Mouse (Mus musculus) layer of hippocampus, adult 11-12 months (tissue): Measurements from ENCODE around the gene Pde10a.

Experiments used
- DNase-seq: peaks from one replicate; pipeline ENCODE4 v3.0.0; 2022; ENCODE audit warnings: low spot score

Pde10a gene

DNA sequence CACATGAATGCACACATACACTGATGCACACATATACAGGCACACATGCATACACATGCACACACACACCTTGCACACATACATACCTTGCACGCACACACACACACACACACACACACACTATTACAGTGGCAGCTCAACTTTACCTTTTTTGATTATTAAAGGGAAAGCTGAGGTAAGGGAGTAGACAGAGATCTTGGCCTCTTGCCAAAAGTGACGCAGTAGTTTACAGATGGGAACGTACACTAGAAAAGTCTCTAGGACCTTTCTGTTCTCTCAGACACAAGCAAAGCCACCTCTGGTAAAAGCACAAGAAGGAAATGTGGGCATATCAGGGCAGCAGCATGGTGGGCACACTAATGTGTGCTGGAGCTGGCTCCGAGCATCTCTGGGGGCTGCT lies 317.5 kb downstream of the Pde10a start:
- no peak for DNase-seq

DNA sequence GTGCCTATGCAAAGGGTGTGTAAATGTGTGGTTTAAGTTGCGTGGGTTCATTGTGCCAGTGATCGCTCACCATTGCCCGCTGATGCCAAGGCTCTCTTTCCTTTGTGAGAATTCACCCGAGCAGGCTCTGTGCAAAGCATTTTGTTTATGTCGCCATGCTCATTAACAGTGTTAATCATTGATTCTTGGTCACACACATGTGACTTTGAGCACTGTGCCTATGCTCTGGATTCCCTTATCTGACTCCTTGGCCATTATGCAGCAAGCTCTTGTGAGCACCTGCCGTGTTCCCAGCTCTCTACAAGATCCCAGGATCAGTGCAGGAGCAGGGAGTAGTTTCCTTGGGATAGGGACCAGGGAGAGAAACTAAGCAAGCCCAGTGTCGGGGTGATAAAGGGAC lies 318.8 kb downstream of the Pde10a start:
- no peak for DNase-seq

DNA sequence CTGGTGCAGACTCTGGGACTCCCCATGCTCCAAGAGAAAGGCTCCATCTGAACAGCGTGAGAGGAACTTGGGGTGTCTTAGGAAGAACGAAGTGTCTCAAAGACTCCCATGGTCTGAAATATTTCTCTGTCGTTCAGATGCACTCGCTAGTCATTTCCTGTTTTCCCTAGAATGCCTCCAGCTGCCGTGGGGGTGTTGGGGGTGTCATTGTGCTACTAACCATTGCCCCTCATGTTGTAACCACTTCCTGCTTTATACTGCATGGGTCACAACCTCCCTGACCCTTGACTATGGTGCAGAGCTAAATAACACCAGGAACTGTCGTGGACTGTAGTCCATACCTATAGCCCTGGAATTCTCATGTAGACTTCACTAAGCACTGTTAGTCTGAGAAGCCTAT lies 321.3 kb downstream of the Pde10a start:
- DNase-seq, result no peak

DNA sequence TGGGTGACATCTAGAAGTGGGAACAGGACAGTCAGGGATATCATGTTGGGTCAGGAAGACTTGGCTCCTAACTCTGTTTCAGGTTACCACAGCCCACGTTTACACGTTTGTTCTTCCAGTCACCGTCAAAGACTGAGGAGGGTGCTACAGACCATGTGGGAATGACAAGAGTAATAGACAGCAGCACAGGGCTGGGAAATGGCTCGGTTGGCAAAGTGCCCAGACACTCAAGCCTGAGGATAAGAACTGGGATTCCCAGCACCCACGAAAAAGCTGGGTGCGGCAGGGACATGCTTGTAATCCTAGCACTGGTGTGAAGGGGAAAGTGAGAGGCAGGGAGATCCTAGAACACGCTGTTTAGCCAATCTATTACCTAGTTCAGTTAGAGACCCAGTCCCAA lies 322.4 kb downstream of the Pde10a start:
- DNase-seq, result peak; percentile 68

DNA sequence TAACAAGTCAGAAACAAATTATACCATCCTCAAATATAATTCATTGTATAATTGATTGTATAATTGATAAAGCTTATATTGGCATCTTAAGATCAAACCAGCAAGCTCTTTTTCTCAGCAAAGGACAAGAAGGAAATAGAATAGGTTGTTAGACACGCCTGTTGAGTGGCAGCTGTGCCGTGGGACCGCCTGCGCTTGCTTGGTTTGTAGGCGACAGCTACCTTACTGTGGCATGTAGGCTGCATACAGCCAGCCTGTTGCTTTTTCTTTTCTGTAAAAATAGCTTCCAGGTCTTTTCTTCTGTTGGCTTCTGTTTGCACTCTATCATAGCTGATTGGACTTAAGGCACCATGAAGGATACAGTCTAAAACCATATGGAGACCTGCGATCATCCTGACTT lies 326.7 kb downstream of the Pde10a start:
- DNase-seq, result peak; percentile 35

DNA sequence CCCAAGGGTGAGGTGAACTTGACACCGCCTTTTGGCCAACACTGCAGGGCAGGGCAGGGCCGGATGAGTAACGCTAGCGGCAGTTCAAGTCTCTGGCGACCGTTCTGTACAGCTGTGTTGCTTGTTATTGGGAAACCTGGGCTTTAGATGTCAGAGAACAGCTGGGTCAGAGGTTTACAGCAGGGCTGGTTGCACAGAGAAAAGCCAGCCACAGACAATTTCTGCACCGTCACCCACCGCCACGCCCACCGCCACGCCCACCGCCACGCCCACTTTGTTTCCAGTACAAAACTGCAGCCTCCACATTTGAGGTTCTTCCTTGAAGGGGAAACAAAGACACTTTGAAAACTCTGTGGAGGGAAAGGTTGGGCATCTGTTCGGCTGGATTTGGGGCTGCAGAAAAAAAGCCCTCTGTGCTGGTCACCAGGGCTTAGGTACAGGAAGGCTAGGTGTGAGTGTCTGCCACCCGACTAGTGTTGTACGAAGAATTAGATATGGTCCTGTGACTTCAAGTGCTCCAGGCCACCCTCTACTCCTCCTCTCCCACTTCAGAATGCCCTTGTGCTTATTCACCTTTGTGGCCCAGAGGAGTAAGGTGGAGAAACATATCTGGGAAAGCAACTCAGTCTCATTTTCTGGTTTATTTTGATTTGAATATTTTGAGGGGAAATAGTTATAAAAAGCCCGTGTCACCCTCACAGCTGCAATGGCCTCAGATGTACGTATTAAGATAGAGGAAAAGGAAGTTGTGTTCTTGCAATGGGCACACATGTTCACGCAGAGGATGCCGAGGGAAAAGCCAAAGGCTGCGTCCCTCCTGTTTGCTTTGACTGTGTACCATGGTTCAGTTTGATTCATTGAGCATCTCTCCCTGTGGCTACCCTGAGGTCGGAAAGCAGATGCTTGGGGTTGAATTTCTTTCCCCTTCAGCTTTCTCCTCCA lies 331.5 kb downstream of the Pde10a start:
- DNase-seq, result no peak

DNA sequence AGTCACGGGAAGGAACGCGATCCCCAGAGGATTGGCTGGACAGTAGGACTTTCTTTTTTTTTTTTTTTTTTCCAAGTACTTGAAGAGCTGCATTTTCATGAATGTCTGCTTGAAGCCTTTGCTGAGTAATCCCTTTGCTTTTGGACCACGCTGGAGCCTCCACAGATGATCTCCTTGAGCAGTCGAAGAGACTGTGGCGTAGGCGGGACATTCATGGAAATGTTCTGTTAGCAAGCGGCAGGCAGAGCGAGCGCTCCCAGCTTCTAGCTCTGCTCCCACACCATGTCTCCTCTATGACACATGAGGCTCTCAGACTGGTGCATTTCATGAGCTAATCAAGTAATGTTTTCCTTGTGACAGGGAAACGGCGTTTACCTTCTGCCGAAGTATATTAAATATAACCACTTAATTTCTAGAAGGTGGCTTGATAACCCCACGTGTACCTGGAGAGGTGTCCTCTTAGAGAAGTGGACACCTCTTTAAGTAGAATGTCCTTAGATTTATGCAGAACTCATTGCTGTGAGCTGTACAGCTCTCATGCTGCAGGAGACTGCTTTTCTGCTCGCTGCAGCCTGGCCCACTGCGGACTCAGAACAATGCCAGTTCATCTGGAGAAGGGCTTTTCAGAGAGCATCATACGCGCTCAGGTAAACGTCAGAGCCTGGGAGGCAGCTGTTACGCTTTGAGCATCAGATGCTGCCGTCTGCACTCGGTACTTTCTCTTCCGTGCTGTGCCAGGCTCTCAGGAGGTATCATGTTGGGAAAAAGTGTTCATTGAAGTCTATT lies 333.7 kb downstream of the Pde10a start:
- peak; percentile 82 for DNase-seq

DNA sequence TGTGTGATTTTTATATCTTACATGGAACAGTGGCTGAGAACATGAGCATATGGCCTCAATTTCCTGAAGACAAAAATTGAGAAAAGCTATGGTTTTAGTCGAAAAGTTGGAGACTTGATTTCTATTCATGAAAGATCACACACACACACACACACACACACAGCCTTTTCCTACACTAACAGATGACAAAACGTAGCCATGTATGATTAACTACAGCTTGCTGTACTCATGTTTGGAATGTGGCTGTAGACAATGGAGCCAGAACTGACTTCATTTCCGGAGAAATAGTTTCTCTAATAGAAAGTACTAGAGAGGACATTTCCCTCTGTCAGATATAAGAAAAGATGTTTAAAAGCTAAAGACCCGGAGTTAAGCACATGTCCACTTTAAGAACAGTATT lies 334.3 kb downstream of the Pde10a start:
- no peak for DNase-seq

DNA sequence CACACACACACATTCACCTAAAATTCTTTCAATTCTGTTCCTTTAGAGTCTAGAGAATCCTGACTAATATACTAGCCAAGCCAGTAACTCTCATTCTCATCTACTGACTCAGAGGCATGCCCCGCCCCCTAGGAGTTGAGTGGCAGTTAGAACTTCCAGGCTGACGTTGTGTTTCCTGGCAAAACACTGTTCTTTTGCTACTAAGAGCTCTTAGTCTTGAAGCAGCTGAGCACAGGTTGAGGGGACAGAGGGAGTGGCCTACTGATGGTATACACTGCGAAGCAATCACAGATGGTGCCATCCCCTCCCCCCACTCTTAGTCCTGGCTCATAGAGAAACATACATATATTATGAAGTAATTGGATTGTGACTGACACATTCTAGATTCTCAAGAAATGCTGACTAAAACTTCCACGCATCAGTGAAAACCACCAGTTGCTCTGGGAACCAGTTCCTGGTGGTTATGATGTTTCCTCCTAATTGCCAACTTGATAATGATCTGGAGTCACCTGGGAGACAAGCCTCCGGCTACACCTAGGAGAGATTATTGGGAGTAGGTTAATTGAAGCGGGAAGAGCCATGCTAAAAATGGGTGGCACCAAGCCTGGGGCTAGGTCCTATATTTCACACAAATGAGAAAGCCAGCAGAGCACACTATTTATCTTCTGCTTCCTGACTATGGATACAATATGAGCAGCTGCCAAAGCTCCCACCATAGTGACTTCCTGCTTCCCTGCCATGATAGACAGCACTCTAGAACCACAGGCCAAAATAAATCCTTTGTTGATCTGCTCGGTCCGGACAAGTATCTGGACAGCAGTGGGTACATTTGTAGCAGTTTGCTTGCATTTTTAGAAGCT lies 339.7 kb downstream of the Pde10a start:
- no peak for DNase-seq

DNA sequence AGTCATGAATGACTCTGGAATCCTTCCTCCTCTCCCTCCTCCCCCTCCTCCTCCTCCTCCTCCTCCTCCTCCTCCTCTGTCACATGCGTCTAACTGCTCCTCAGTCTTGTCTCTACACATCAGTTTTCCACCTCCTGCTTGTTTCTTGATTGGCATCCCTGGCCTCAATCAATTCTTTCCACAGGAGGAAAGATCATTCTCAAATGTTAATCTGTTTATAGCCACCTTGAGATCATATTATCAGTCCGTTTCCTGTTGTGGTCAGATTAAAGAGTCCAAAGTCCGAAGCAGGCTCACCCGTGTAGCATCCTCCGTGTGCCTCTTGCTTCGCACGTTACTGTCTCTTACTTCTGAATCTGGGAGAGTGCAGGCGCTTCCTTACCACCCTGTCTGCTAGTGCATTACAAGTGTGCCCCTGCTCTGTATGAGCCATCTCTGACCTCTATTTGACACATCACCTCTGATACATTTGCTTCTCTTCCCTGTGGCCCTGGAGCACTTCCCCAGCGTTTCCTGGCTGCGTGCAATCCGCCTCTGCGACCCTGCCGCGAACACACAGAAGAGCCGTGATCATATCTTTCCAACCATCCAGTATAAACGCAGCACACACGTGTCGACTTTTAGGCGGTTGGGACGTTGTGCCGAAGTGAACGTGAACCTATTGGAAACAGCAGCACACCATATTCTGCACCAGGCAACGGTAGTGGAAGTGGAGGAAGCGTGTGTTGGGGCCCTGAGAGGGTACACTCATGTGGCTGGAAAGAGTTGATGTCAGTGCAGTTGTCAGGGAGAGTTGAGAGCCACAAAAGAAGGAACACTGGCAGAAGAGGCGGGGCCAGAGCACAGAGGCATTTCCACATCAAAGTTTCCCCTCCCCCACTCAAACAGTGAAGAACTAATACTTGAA lies 342.4 kb downstream of the Pde10a start:
- no peak for DNase-seq

DNA sequence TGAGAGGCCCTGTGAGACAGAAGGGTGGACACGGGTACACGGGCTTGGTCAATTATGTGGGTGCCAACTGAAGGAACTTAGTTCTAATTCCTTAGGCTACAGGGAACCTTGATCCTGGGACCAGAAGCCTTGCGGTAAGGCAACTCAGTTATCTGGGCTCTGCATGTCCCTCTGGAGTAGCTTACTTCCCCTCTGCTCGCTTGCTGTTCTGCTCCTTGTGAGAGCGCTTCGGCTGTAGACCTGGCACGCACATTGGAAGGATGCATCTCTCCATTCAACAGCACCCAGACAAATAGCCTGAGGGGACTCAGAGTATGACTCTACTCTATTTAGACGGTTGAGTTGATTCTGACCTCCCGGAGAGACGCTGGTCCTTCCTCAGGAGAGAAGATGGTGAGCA lies 344.1 kb downstream of the Pde10a start:
- no peak for DNase-seq

DNA sequence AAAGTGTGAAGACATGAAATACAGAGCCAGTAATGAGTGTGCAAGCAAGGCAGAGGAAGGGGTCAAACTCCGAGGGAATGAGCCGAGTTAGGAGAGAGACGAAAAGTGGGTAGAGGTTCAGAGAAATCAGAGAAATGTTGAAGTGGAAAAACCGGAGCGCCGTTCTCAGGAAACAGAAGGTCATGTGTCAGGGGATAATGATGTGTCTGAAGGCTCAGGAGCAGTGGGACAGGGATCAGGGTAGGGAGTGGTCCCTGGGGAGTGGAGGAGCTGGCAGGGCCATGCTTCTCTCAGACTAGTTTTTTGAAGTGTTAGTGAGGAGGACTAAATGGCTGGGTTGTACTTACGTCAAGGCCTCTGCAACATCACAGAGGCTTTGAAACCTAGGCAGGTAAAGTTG lies 345.7 kb downstream of the Pde10a start:
- DNase-seq, result no peak

DNA sequence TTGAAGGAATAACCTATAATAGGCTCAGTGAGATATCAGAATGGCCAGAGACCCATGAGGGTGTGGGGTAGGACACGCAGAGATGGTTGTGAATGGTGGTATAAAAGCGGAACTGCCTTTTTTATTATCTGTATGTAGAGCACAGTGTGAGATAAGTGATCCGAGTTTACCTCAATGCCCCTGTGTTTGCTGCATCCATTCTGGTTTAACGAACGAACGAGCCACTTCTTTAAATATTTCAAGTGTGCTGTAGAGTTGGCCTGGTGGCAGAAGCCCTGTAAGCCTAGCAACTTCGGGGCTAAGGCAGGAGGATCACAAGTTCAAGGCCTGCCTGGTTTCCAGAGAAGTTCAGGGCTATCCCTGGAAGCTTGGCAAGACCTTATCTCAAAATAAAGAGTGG lies 346.2 kb downstream of the Pde10a start:
- DNase-seq, result no peak

DNA sequence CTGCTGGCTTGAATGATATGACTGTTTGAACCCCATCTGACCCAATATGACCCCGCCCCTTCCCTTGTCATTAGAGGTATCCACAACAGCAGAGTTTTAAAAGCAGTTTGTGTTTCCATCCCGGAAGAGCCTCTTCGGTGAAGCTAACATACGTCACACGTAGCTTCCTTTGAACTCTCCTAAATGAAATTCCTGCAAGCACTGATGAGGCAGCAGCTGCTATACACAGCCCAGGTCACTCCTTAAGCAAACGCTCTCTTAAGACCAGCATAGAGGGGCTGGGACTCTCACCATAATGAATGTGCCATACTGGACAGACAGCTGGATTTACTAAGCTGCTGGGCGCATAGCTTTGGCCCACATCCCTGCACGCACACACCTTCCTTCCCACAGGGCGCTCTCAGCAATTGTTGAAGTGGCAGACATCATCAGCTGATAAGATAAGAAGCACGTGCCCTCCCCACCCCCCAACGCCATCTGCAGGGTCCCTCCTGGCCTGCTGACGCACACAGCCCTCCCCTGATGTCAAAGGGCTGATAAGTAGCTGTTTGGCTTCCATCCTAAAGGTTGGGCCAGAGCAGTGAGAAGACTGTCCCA lies 346.9 kb downstream of the Pde10a start:
- no peak for DNase-seq

DNA sequence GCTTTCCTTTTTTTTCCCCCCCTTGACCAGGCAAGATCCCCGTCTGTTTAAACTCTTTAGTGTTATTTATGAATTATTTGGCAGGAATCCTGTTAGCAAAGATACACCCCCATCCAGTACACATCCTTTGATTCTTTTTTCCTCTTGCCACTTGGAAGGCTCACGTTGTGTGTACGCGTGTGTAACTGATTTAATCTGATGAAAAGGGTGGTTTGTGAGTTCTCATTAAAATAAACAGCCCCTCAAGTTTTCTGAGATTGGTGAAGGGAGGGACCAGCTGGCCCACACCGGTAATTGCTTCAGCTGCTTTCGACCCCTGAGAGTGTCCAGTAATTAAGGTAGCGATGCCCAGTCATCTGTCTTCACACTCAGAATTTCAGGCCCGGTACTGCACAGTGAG lies 347.4 kb downstream of the Pde10a start:
- DNase-seq, result no peak

DNA sequence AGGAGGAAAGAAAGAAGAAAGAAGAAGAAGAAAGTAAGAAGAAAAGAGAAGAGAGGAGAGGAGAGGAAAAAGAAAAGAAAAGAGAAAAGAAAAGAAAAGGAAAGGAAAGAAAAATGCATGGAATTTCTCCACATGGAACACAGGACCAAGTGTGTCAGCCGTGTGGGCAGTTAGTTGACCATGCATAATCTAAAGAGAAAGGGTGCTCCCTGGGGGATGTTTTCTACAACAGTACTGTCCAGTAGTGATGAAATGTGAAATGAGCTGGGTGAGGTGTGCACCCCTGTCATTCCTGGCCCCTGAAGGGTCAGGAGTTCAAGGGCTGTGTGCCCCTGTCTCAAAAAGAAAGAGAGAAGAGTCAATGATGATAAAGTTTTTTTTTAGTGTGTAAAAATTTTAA lies 352.9 kb downstream of the Pde10a start:
- no peak for DNase-seq

DNA sequence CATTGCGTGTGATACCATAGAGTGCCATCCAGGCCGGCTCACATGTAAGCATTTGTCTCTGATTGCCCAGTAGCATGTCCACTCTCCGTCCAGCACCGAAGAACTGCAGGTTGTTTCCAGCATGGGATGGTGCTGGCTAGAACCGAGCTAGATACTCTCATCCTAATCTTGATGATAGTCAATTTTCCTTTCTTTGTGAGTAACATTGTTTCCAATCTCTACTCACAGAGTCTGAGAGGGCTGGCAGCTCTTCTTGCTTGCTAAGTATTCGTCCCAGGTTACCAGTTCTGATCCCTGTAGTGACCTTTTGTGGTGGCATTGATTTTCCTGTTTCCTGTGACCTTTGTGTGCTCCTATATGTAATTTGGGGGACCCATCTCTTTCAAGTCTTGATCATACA lies 356.5 kb downstream of the Pde10a start:
- DNase-seq, result no peak

DNA sequence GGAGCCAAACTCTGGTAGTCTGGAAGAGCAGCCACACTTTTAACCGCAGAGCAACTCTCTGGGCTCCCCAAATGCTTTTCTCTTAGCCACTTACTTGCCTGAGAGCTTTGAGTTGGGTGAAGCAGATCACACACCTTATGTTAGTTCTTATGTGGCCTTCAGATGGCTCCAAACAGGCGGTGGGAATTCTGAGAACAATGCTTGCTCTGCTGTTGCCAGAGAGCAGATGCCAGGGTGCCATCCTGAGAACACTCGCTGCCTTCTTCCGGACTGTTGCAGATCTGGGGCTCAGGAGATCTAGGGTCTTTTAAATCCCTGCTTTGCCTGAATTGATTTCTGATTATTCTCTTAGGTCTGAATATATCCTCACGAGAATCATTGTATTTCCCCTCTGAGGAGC lies 359.5 kb downstream of the Pde10a start:
- no peak for DNase-seq

DNA sequence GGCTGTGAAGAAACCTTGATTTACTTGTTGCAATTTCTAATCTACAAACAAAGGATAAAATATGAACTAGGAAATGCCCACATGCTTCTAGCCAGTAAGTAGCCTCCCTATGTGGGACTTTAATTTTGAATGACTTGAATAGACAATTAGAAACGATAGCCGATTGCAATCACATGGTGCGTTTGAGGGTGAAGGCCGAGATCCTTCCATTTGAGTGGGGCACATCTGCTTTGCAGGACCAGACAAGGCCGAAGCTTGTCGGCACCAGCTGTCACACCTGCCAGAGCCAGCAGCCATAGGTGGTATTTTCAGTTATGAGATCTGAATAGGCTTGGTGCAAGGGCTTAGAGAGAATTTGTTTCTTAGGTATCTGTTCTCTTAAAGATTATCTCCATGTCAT lies 360.7 kb downstream of the Pde10a start:
- no peak for DNase-seq

DNA sequence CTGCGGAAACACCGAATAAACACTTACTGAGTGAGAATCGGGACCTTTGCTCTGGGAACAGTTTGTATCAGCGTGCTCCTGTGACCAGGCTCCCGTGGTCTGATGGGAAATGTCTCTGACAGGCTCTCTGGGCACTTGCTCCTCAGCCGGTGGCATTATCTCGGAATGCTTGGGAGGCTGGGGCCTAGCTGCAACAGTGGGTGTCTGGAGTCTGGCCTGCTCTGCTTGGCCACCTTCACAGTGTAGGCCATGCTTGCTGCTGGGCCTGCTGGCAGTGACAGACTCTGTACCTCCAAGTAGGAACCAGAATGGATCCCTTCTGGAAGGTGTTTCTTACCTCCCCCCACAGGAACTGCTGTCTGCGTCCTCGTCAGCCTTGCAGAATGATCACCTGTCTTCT lies 362.9 kb downstream of the Pde10a start:
- no peak for DNase-seq

DNA sequence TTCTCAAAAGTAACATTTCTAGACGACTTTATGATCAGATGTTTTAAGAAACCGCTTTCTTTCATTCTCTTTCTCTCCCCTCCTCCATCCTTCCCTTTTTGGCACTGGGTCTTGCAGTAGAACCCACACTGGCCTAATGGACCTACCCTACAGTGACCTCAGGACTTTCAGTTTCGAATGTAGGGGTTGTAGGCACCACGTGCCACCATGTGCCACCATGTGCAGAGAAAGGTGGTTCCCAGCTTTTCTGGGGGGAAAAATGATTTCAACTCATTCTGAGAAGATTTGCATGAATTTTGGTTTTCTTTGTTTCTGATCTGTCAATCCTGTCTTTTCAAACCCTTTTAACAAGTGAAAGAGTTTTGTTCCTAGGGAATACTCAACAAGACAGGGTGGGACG lies 363.5 kb downstream of the Pde10a start:
- DNase-seq, result no peak
